Mouse (Mus musculus): ENCODE measurements around the gene Smagp. TPM values are rescaled to one million over a fixed set of nuclear protein-coding genes. Genes with fewer than 3 reads are reported as not detected.
"Not testable (repeated sequence)": the region's sequence is repeated elsewhere in the genome, so short reads cannot be mapped to it uniquely, and the experiment has no call there.

Smagp gene
- polyA plus RNA-seq, 1 experiment, result 3.7 TPM

- 3% methylated on average over 16 of the region's 16 CpGs for WGBS
- Histone ChIP-seq H3K4me3 (replicated peaks; ENCODE audit: insufficient read depth, low read depth, low read length) (peak overlapping the region; percentile 55), H3K4me1 (ENCODE audit: control insufficient read depth, insufficient read depth, low read length) (no peaks in the 10 kb centered on the region), H3K27ac (ENCODE audit: insufficient read depth, low read length) (peak overlapping the region; percentile 25; the same call in 1 of the 2 replicates), H3K27me3 (ENCODE audit: control insufficient read depth, insufficient read depth, low read length) (no peaks in the 10 kb centered on the region)
- TF ChIP-seq POLR2A (IDR thresholded peaks at IDR 0.05; ENCODE audit: borderline replicate concordance, insufficient read depth, low read length), result no peak
- peak; percentile 88 for TF ChIP-seq CTCF (IDR thresholded peaks at IDR 0.05; ENCODE audit: borderline replicate concordance, insufficient read depth, low read depth, low read length)
- peak; percentile 82 to 91 for DNase-seq
Measured at GRCm38 (mm10) chr15:100613584-100613983, 23.2 kb downstream of the Smagp start.

DNA sequence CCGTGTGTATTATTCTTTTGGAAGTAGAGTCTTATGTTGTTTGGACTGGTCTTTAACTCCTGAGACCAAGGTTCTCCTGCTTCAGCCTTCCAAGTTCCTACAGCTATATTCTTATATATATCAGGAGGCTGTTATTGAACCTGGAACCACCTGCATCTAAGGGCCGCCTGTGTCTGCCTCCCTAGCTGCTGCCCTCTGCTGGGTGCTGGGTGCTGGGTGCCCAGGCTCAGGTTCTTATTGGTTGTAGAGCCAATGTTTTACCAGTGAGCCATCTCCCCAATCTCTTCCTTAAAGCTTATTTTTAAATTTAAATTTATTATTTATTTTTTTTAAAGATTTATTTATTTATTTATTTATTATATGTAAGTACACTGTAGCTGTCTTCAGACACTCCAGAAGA, 24.3 kb downstream of the Smagp start:
- TF ChIP-seq POLR2A (IDR thresholded peaks at IDR 0.05; ENCODE audit: borderline replicate concordance, insufficient read depth, low read length), result no peak
- 0 out of 2 replicates have a peak, but pooled peaks have one; percentile 17 for TF ChIP-seq CTCF (IDR thresholded peaks at IDR 0.05; ENCODE audit: borderline replicate concordance, insufficient read depth, low read depth, low read length)
- H3K27me3 ChIP-seq (ENCODE audit: control insufficient read depth, insufficient read depth, low read length), result no peaks in the 10 kb centered on the region
- DNase-seq, result no peak
- no peak overlapping the region for H3K27ac ChIP-seq (ENCODE audit: insufficient read depth, low read length)
- no peak overlapping the region for H3K4me3 ChIP-seq (replicated peaks; ENCODE audit: insufficient read depth, low read depth, low read length)
- 86% methylated on average over 2 of the region's 2 CpGs for WGBS
- H3K4me1 ChIP-seq (ENCODE audit: control insufficient read depth, insufficient read depth, low read length), result no peaks in the 10 kb centered on the region

DNA sequence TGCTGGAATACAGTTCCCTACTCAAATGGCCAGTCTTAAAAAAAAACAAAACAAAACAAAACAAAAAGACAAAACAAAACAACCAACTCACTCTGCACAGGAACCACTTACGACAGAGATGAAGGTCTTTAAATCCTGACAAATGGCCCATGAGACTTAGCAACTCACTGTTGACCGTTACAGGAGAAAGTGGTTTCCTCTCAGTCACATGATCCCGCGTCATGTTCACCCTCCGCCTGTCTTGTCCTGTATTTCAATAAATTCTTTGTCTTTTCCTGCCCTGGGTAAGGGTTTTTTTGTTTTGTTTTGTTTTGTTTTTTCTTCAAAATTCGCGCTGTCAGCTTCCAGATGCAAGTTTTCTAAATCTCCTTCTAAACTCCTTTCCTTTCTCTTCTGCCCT, 24.8 kb downstream of the Smagp start:
- Histone ChIP-seq H3K27ac (ENCODE audit: insufficient read depth, low read length) (no peak overlapping the region), H3K4me1 (ENCODE audit: control insufficient read depth, insufficient read depth, low read length) (no peaks in the 10 kb centered on the region), H3K4me3 (replicated peaks; ENCODE audit: insufficient read depth, low read depth, low read length) (no peak overlapping the region), H3K27me3 (ENCODE audit: control insufficient read depth, insufficient read depth, low read length) (no peaks in the 10 kb centered on the region)
- DNase-seq, result no peak
- 92% methylated on average over 7 of the region's 7 CpGs for WGBS
- TF ChIP-seq CTCF (IDR thresholded peaks at IDR 0.05; ENCODE audit: borderline replicate concordance, insufficient read depth, low read depth, low read length) (no peak), POLR2A (IDR thresholded peaks at IDR 0.05; ENCODE audit: borderline replicate concordance, insufficient read depth, low read length) (no peak)

DNA sequence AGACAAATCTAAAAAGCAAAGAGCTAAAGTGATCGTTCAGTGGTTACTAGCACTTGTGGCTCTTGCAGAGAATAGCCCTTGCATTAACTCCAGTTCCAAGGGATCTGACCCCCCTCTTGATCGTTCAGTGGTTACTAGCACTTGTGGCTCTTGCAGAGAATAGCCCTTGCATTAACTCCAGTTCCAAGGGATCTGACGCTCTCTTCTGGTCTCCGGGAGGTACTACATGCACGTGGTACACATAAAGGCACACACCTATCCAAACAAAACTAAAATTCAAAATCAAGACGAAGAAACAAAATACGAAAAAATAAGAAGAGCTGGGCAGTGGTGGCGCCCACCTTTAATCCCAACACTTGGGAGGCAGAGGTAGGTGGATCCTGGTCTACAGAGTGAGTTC, 30.1 kb downstream of the Smagp start:
- not testable (repeated sequence) for H3K4me3 ChIP-seq (replicated peaks; ENCODE audit: insufficient read depth, low read depth, low read length); DNase-seq; H3K4me1 ChIP-seq (ENCODE audit: control insufficient read depth, insufficient read depth, low read length); H3K27me3 ChIP-seq (ENCODE audit: control insufficient read depth, insufficient read depth, low read length); H3K27ac ChIP-seq (ENCODE audit: insufficient read depth, low read length)
- WGBS, result 88% methylated on average over 8 of the region's 8 CpGs

- no peak for DNase-seq
- no peak overlapping the region for H3K27ac ChIP-seq (ENCODE audit: insufficient read depth, low read length)
- no peak for TF ChIP-seq POLR2A (IDR thresholded peaks at IDR 0.05; ENCODE audit: borderline replicate concordance, insufficient read depth, low read length)
- no peak for TF ChIP-seq CTCF (IDR thresholded peaks at IDR 0.05; ENCODE audit: borderline replicate concordance, insufficient read depth, low read depth, low read length)
- no peak overlapping the region for H3K4me3 ChIP-seq (replicated peaks; ENCODE audit: insufficient read depth, low read depth, low read length)
- WGBS, result 55% methylated on average over 3 of the region's 3 CpGs
- peaks cover 7% of the 10 kb centered on the region for H3K4me1 ChIP-seq (ENCODE audit: control insufficient read depth, insufficient read depth, low read length)
- no peaks in the 10 kb centered on the region for H3K27me3 ChIP-seq (ENCODE audit: control insufficient read depth, insufficient read depth, low read length)
Measured at GRCm38 (mm10) chr15:100601669-100602068, 35.1 kb downstream of the Smagp start.

DNA sequence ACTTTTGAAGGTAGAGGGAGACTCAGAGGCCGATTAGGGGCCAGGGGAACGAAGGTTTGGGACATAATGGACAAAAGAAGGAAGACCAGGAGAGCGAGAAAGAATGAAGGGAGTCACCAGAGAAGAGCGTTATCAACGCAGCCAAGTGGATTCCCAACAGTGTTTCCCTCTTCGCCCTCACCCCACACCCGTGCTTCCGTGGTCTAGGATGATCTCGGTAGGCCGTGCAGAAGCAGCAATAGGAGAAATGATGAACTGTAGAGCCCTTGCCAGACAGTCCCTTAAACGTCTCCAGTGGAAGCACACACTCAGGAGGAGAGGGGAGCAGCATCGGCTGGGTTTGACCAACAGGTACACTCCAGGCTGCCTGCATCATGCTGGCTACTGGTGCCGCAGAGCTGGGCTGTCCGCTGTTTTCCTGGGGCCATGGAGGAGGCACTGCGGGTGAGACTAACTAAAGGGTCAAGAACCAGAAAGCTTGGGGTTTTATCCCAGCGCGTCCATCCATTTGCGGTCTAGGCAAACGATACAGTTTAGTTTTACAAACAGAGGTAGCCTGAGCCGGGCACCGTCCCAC, 36.0 kb downstream of the Smagp start:
- Histone ChIP-seq H3K27me3 (ENCODE audit: control insufficient read depth, insufficient read depth, low read length) (no peaks in the 10 kb centered on the region), H3K4me1 (ENCODE audit: control insufficient read depth, insufficient read depth, low read length) (peaks cover 7% of the 10 kb centered on the region), H3K4me3 (replicated peaks; ENCODE audit: insufficient read depth, low read depth, low read length) (peak overlapping the region; percentile 13), H3K27ac (ENCODE audit: insufficient read depth, low read length) (no peak overlapping the region)
- no peak for TF ChIP-seq POLR2A (IDR thresholded peaks at IDR 0.05; ENCODE audit: borderline replicate concordance, insufficient read depth, low read length)
- TF ChIP-seq CTCF (IDR thresholded peaks at IDR 0.05; ENCODE audit: borderline replicate concordance, insufficient read depth, low read depth, low read length), result no peak
- 56% methylated on average over 21 of the region's 21 CpGs for WGBS
- peak in 1 of 2 experiments; percentile 28 for DNase-seq

DNA sequence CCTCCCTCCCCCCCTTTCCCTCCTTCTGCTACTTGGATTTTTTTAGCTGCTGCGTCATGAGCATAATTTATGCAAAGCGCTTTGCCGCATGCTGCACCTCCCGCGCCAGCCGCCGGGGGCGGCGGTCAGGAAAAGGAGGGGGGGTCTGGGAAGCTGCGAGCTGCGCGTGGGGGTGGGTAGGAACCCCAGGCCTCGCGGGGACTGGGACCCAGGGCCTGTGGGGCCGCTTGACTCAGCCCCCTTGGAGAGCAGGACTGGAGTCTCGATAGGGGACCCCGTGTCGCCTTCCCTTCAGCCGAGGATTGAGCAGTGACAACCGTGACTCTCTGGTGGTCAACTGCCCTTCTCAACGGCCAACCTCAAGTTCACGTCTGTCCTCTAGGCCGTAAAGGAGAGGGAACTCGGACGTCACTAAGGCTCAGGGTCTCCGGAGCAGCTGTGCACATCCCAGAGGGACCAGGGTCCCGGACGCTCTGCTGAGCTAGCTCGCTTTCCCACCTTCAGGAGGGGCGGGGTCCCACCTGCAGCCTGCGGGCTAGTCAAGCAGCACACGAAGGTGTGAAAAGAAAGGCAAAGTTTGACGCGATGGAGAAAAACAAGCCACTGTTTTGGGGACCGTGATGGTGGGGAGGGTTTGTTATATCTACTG, 36.6 kb downstream of the Smagp start:
- Histone ChIP-seq H3K4me3 (replicated peaks; ENCODE audit: insufficient read depth, low read depth, low read length) (peak overlapping the region; percentile 94), H3K27me3 (ENCODE audit: control insufficient read depth, insufficient read depth, low read length) (no peaks in the 10 kb centered on the region), H3K27ac (ENCODE audit: insufficient read depth, low read length) (no peak overlapping the region), H3K4me1 (ENCODE audit: control insufficient read depth, insufficient read depth, low read length) (peaks cover 7% of the 10 kb centered on the region; the same call in 1 of the 2 replicates)
- 2% methylated on average over 35 of the region's 35 CpGs for WGBS
- TF ChIP-seq CTCF (IDR thresholded peaks at IDR 0.05; ENCODE audit: borderline replicate concordance, insufficient read depth, low read depth, low read length), result peak; percentile 47; the same call in 1 of the 2 replicates
- TF ChIP-seq POLR2A (IDR thresholded peaks at IDR 0.05; ENCODE audit: borderline replicate concordance, insufficient read depth, low read length), result no peak
- peak; percentile 77 to 79 for DNase-seq

All from cerebellum, adult 2 months (tissue).